Mouse (Mus musculus) embryo, embryonic 10.5 days (tissue): ENCODE measurements at regions not wholly inside any gene's neighbourhood (a gene's known extent, or its start where the extent isn't known, plus 50 kb on each side); places are given as distances from the start of the nearest gene placed in this dataset.

Experiments
- DNase-seq: peaks from one replicate; pipeline ENCODE4 v3.0.0-alpha.2; 2015; ENCODE audit warnings: low spot score

DNA sequence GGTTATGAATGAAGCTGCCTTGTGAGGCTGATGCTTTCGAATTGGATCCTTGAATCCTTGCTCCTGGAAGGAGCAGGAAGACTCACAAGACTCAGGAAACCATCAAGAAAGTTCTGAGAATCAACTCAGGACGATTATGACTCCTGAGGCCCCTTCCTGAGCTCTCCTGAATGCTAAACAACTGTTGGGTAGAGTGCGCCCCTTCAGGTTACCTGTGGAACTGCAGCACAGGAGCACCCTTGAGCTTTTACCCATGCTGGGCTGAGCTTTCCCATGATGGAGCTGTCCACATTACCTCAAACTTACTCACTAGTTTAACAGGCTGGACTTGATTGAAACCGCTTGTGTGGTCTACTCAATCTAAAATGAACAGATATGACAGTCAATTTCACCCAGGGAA lies 553.3 kb downstream of the Jrkl start:
- DNase-seq: peak; percentile 9

DNA sequence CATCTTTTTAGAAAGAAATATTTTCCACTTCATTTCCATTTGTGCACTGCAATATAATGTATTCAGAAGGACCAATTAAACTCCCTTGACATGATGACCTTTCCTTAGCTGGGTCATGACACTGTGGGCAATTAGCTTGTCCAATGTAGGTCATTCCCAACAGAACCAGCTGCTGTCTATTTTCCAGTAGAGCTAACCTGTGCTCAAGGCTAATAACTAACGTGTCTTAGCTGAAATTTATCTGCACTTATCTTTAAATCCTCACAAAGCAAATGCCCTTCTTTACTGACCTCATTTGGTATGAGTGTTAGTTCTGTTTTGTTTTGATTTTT lies 554.7 kb downstream of the Jrkl start:
- DNase-seq: peak; percentile 55

- DNase-seq: peak; percentile 39
Observed at GRCm38 (mm10) chr9:12690182-12690947, 555.3 kb downstream of the Jrkl start.
